Mouse (Mus musculus) neural tube, embryonic 10.5 days (tissue): ENCODE data around the gene Inka1.

Source experiments
- DNase-seq: peaks from one replicate; pipeline ENCODE4 v3.0.0-alpha.2; 2017; ENCODE audit warnings: low spot score; ENCODE audit errors: extremely low spot score

Inka1 gene

DNA sequence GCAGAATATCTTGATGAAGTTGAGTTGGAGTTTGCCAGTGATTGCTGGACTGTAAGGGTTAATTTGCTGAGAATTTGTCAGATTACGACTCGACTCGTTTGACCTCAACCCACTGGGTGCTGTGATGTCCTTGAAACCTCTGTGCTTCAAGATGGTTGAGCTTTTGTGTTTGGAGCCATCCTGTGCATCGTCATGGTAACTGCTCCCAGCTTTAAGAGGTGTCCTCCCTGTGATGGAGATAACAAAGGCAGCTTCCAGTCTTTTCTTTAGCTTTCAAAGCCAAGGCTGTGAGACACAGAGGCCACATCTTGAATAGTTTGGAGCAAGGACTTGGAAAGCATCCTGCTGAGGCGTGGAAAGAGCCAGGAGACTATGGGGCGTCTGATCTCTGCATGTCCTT, 28.5 kb downstream of the Inka1 start:
- DNase-seq: no peak

GRCm38 (mm10) chr9:107955613-107956289, 29.9 kb downstream of the Inka1 start:
- DNase-seq: no peak

DNA sequence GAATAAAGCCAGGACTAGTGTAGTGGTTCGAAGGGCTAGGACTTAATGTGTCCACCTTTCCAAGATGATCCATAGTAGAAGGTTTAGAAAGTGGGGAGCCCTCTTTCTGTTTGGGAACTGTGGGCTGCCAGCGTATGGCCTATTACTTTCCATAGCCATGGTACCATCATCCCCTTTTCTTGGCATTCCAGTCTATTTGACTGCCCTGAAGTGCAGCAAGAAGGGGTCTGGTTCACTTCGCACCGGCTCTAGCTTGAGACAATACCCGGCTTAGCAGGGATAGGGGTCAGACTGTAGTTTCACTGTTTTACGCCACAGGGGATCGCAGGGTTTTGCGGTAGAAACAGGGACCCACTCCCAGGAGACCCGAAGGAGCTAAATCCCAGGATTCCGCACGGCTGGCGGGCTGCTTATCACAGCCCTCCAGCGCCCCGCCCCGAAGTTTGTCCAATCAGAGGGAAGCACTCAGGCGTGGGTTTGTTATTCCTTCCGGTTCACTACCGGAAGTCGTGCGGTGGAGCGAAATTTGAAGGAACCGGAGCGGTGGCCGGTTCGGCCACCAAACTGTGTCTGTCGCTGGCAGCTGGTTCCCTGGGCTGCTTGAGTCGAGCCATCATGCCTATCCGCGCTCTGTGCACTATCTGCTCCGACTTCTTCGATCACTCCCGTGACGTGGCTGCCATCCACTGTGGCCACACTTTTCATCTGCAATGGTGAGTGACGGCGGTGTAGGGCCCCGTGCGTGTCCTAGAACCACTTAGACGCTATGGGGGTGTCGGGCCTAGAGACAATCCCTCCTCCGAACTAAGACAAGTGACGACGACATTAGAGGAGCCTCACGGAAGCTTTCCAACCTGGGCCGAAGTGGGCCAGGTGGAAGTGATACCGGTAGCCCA, 35.0 kb downstream of the Inka1 start:
- DNase-seq: peak; percentile 89

GRCm38 (mm10) chr9:107949922-107950235, 35.8 kb downstream of the Inka1 start, which contains the start of gene Traip:
Traip (plus strand) TSS chr9:107950136.
- DNase-seq: no peak

GRCm38 (mm10) chr9:107949184-107949921, 36.3 kb downstream of the Inka1 start:
- DNase-seq: no peak

GRCm38 (mm10) chr9:107947241-107948194, 38.2 kb downstream of the Inka1 start:
- DNase-seq: no peak

- DNase-seq: peak; percentile 37
Observed at GRCm38 (mm10) chr9:107936831-107937230, 48.8 kb downstream of the Inka1 start.

GRCm38 (mm10) chr9:107936215-107936822, 49.4 kb downstream of the Inka1 start:
- DNase-seq: peak; percentile 44

- DNase-seq: peak; percentile 66
Observed at GRCm38 (mm10) chr9:107935790-107936214, 49.9 kb downstream of the Inka1 start.

GRCm38 (mm10) chr9:107935374-107935773, 50.3 kb downstream of the Inka1 start, which contains the start of gene Camkv:
Camkv (plus strand) TSS chr9:107935674.
- no peak for DNase-seq
